Mouse (Mus musculus): ENCODE measurements at regions not wholly inside any gene's neighbourhood (a gene's known extent, or its start where the extent isn't known, plus 50 kb on each side); places are given as distances from the start of the nearest gene placed in this dataset.

DNA sequence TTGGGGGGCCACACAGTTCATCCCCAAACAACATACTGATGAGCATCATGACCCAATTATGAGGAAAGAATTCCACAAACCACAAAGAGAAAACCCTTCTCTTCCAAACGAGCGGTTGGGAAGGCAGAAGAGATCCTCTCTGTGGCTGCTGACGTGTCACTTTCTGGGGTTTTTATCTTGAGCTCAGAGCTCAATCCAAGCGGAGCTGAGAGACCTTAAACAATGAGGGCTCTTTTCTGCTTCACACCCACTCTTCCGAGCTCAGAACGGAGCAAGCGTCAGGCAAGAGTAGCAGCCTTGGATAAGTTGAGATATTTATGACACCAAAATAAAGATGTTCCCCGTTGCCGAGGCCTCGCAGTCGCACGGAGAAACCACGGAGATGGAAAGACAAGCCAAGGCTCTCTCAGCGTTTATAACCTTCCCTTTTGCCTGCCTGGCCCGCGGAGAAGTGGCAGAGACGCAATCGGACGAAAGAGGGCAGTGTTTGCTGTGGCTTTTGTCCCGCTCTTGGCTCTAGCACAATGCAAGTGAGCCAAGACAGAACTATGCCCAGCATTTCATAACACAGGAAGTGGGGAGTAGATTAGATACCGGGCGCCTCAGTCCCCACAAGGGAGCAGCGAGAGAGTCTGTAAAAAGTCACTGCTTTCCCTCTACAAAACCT, 100.7 kb downstream of the Chic2 start:
- Histone ChIP-seq H3K9ac (replicated peaks; ENCODE audit: low read depth) (no peak overlapping the region), H3K9me3 (ENCODE audit: low read length) (no peaks in the 10 kb centered on the region), H3K27me3 (replicated peaks; ENCODE audit: insufficient read depth, low read length) (no peaks in the 10 kb centered on the region), H3K4me1 (ENCODE audit: insufficient read depth, low read depth, low read length) (peaks cover 2% of the 10 kb centered on the region; the same call in 1 of the 2 replicates), H3K4me2 (replicated peaks; ENCODE audit: low read depth, low read length) (peak overlapping the region; percentile 51), H3K4me3 (ENCODE audit: low read depth, low read length) (peak overlapping the region; percentile 21; the same call in 1 of the 2 replicates), H3K27ac (ENCODE audit: low read length) (peak overlapping the region; percentile 39; the same call in 1 of the 2 replicates), H3K36me3 (ENCODE audit: insufficient read depth, low read length) (no peaks in the 10 kb centered on the region)
- ATAC-seq (peak; percentile 94), DNase-seq (ENCODE audit: low spot score) (peak; percentile 96)
- under 1% methylated on average over 23 of the region's 23 CpGs for WGBS
- TF ChIP-seq EP300 (IDR thresholded peaks at IDR 0.05) (peak; percentile 41; the same call in 1 of the 2 replicates), CTCF (IDR thresholded peaks at IDR 0.05) (peak; percentile 96)

DNA sequence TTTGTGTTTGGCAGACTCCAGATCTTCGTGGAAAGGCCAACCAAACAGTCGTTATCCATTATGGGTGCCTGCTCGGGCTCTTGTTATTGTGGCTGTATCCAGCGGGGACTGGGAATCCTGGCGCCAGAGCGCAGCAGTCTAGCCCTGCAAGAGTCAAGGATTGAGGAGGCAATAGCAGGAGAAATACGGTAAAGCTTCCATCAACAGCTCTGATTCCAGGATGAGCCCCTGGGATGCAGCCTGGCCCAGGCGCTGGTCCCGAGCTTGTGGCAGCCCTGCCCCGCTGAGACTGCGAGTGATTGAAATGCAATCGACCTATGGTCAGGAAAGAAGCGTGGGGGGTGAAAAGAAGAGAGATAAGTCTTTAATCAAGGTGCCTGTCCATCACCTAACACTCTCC, 103.1 kb downstream of the Chic2 start:
- Histone ChIP-seq H3K27me3 (replicated peaks; ENCODE audit: insufficient read depth, low read length) (no peaks in the 10 kb centered on the region), H3K36me3 (ENCODE audit: insufficient read depth, low read length) (no peaks in the 10 kb centered on the region), H3K27ac (ENCODE audit: low read length) (no peak overlapping the region), H3K9me3 (ENCODE audit: low read length) (no peaks in the 10 kb centered on the region), H3K4me1 (ENCODE audit: insufficient read depth, low read depth, low read length) (peaks cover 2% of the 10 kb centered on the region; the same call in 1 of the 2 replicates), H3K9ac (replicated peaks; ENCODE audit: low read depth) (no peak overlapping the region), H3K4me3 (ENCODE audit: low read depth, low read length) (no peak overlapping the region), H3K4me2 (replicated peaks; ENCODE audit: low read depth, low read length) (no peak overlapping the region)
- 11% methylated on average over 13 of the region's 13 CpGs for WGBS
- ATAC-seq (no peak), DNase-seq (ENCODE audit: low spot score) (no peak)
- TF ChIP-seq CTCF (IDR thresholded peaks at IDR 0.05): no peak
- no peak for TF ChIP-seq EP300 (IDR thresholded peaks at IDR 0.05)

DNA sequence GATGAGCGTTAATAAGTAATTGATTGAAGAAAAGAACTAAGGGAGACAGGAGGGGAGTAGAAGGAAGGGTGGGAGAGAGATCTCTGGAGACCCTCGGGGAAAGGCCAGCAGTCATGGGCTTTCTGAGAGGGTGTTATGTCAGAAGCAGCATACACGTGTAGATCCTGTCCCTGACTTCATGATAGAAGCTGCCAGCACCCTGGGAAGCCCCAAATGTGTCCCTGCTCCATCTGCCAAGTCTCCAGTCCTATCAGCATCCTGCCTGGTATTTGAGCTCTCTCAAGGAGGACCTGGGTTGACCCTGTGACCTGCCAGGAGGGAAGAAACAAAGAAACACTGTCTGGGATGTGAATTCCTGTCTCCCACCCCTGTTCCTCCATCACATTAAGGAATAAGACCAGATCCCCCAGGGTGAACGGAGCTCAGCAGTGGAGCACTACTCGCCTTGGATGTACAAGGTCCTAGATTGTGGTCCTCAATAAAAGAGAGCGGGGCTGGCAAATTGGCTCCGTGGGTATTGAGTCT, 107.1 kb downstream of the Chic2 start:
- Histone ChIP-seq H3K4me3 (ENCODE audit: low read depth, low read length) (no peak overlapping the region), H3K36me3 (ENCODE audit: insufficient read depth, low read length) (no peaks in the 10 kb centered on the region), H3K27ac (ENCODE audit: low read length) (no peak overlapping the region), H3K27me3 (replicated peaks; ENCODE audit: insufficient read depth, low read length) (no peaks in the 10 kb centered on the region), H3K4me1 (ENCODE audit: insufficient read depth, low read depth, low read length) (no peaks in the 10 kb centered on the region), H3K9ac (replicated peaks; ENCODE audit: low read depth) (no peak overlapping the region), H3K4me2 (replicated peaks; ENCODE audit: low read depth, low read length) (no peak overlapping the region), H3K9me3 (ENCODE audit: low read length) (no peaks in the 10 kb centered on the region)
- ATAC-seq: no peak
- 61% methylated on average over 7 of the region's 7 CpGs for WGBS
- TF ChIP-seq EP300 (IDR thresholded peaks at IDR 0.05) (no peak), CTCF (IDR thresholded peaks at IDR 0.05) (no peak)
- no peak for DNase-seq (ENCODE audit: low spot score)

DNA sequence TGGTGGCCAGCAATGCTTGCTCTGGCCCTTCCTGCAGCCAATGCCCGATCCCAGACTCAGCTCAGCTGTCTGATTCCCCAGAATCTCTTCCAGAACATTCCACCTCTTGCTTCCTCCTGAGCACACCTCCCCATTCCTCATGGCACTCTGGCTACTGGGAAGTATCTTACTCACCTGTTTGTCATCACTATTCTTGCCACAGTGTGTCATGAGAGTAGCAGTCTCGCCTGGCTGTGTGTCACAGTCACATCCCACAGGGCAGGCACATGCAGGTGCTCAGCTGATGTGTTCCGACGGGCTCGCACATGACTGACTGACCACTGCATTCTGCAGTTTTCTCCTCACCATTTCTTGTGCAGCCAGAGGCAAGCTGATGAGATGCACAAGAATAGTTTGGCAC, 108.5 kb downstream of the Chic2 start:
- TF ChIP-seq EP300 (IDR thresholded peaks at IDR 0.05) (no peak), CTCF (IDR thresholded peaks at IDR 0.05) (no peak)
- ATAC-seq (no peak), DNase-seq (ENCODE audit: low spot score) (no peak)
- no peak overlapping the region for H3K9ac ChIP-seq (replicated peaks; ENCODE audit: low read depth)
- no peak overlapping the region for H3K4me3 ChIP-seq (ENCODE audit: low read depth, low read length)
- no peak overlapping the region for H3K27ac ChIP-seq (ENCODE audit: low read length)
- H3K27me3 ChIP-seq (replicated peaks; ENCODE audit: insufficient read depth, low read length): no peaks in the 10 kb centered on the region
- H3K4me1 ChIP-seq (ENCODE audit: insufficient read depth, low read depth, low read length): no peaks in the 10 kb centered on the region
- WGBS: 81% methylated on average over 5 of the region's 5 CpGs
- no peaks in the 10 kb centered on the region for H3K36me3 ChIP-seq (ENCODE audit: insufficient read depth, low read length)
- no peak overlapping the region for H3K4me2 ChIP-seq (replicated peaks; ENCODE audit: low read depth, low read length)
- no peaks in the 10 kb centered on the region for H3K9me3 ChIP-seq (ENCODE audit: low read length)

DNA sequence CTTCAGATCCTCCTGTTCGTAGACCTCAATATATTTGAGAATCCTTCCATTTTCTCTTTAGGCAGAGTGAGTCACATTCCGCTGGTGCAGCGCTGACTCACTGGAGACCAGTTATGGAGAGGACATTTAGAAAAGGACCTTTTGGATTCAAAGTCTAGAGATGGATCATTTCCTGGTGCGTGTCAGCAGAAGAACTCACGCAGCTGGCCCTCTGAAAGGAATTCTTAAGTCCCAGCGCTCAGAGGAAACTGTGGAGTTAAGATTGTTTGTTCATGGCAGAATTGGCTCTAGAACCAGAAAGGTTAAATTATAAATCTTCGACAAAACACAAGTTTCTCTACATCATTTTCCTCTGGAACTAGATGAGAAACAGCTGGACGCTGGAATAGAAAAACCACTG, 108.9 kb downstream of the Chic2 start:
- Histone ChIP-seq H3K9me3 (ENCODE audit: low read length) (no peaks in the 10 kb centered on the region), H3K9ac (replicated peaks; ENCODE audit: low read depth) (no peak overlapping the region), H3K36me3 (ENCODE audit: insufficient read depth, low read length) (no peaks in the 10 kb centered on the region), H3K27ac (ENCODE audit: low read length) (no peak overlapping the region), H3K4me1 (ENCODE audit: insufficient read depth, low read depth, low read length) (no peaks in the 10 kb centered on the region), H3K4me3 (ENCODE audit: low read depth, low read length) (no peak overlapping the region), H3K4me2 (replicated peaks; ENCODE audit: low read depth, low read length) (no peak overlapping the region), H3K27me3 (replicated peaks; ENCODE audit: insufficient read depth, low read length) (no peaks in the 10 kb centered on the region)
- TF ChIP-seq CTCF (IDR thresholded peaks at IDR 0.05) (no peak), EP300 (IDR thresholded peaks at IDR 0.05) (no peak)
- 44% methylated on average over 8 of the region's 8 CpGs for WGBS
- ATAC-seq (peak; percentile 41; the same call in 1 of the 2 replicates), DNase-seq (ENCODE audit: low spot score) (peak; percentile 57)

DNA sequence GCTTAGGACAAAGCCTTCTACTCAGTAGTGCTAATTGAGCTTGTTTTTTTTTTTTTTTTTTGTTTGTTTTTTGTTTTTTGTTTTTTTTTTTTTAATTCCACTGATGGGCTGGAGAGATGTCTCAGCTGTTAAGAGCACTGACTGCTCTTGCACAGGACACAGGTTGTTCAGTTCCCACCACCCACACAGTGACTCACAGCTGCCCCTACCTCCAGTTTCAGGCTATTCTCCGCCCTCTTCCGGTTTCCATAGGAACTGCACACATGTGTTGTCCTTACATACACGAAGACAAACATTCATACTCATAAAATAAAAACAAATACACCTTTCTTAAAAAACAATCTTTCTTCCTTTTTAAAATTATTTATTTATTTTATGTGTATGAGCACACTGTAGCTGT, 111.3 kb downstream of the Chic2 start:
- no peaks in the 10 kb centered on the region for H3K36me3 ChIP-seq (ENCODE audit: insufficient read depth, low read length)
- H3K9me3 ChIP-seq (ENCODE audit: low read length): no peaks in the 10 kb centered on the region
- no peak for TF ChIP-seq EP300 (IDR thresholded peaks at IDR 0.05)
- TF ChIP-seq CTCF (IDR thresholded peaks at IDR 0.05): no peak
- no peak overlapping the region for H3K4me2 ChIP-seq (replicated peaks; ENCODE audit: low read depth, low read length)
- no peak overlapping the region for H3K9ac ChIP-seq (replicated peaks; ENCODE audit: low read depth)
- H3K27ac ChIP-seq (ENCODE audit: low read length): no peak overlapping the region
- 90% methylated on average over 3 of the region's 3 CpGs for WGBS
- H3K4me1 ChIP-seq (ENCODE audit: insufficient read depth, low read depth, low read length): no peaks in the 10 kb centered on the region
- H3K27me3 ChIP-seq (replicated peaks; ENCODE audit: insufficient read depth, low read length): no peaks in the 10 kb centered on the region
- no peak overlapping the region for H3K4me3 ChIP-seq (ENCODE audit: low read depth, low read length)
- DNase-seq (ENCODE audit: low spot score) (no peak), ATAC-seq (no peak)
